7 mouse cellular contexts compared by ENCODE assay signal in the genomic region with DNA sequence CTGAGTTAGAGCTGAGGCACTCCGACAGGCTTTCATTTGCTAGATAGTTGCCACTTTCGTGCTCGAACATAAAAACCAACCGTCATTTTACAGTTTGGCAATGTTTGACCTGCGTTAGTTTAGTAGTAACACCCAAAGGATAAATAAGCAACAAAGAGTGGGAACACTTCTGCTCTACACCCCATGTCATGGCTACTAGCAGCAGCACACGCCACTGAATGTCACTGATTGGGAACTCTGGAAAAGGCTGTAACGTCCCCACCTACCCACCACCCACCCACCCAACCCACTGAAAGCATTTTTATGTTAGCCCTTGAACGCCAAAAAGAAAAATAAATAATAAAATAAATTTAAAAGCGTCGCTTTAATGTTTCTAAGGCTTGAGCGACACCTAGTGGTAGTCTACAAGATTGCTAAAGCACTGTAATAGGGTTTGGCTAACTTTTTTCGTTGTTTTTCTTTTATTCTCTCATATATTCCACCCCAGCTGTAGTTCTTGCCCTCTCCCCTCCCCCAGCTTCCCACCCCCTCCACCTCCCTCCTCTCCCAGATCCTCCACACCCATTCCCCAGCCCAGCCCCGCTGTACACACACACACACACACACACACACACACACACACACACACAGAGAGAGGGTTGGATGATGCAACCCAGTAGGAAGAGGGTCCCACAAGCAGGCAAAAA.
DNase-seq lines count a peak whose midpoint lies in the region; ATAC-seq lines count a peak whose summit lies in the region.

No protein-coding gene starts in this region.

- peak overlapping the region; percentile 23 for H3K4me3 ChIP-seq in lung, embryonic 15.5 days
- H3K4me3 ChIP-seq in embryonic facial prominence, embryonic 12.5 days: no peak overlapping the region
- H3K4me3 ChIP-seq in midbrain, embryonic 14.5 days (replicated peaks; ENCODE audit: low read depth, low read length): no peak overlapping the region

- H3K27ac ChIP-seq in lung, embryonic 15.5 days: no peak overlapping the region
- H3K27ac ChIP-seq in embryonic facial prominence, embryonic 12.5 days: no peak overlapping the region
- no peak overlapping the region for H3K27ac ChIP-seq in midbrain, embryonic 14.5 days (replicated peaks; ENCODE audit: low read depth, low read length)

- WGBS in lung, embryonic 15.5 days: 19% methylated on average over 13 of the region's 13 CpGs
- WGBS in embryonic facial prominence, embryonic 12.5 days: 25% methylated on average over 13 of the region's 13 CpGs
- WGBS in midbrain, embryonic 14.5 days: 29% methylated on average over 12 of the region's 13 CpGs

- no peaks in the 10 kb centered on the region for H3K36me3 ChIP-seq in lung, embryonic 15.5 days
- H3K36me3 ChIP-seq in embryonic facial prominence, embryonic 12.5 days: no peaks in the 10 kb centered on the region
- no peaks in the 10 kb centered on the region for H3K36me3 ChIP-seq in midbrain, embryonic 14.5 days (ENCODE audit: control insufficient read depth, insufficient read depth, low read length)

- H3K9me3 ChIP-seq in lung, embryonic 15.5 days: no peaks in the 10 kb centered on the region
- no peaks in the 10 kb centered on the region for H3K9me3 ChIP-seq in embryonic facial prominence, embryonic 12.5 days
- no peaks in the 10 kb centered on the region for H3K9me3 ChIP-seq in midbrain, embryonic 14.5 days (ENCODE audit: control insufficient read depth, low read length)

- 0 out of 2 replicates have a peak, but pooled peaks have one; percentile 20 for ATAC-seq in lung, embryonic 15.5 days (ENCODE audit: borderline replicate concordance, extremely low read depth, low FRiP score, low TSS enrichment)
- no peak for ATAC-seq in embryonic facial prominence, embryonic 12.5 days (ENCODE audit: insufficient number of reproducible peaks, insufficient read depth, low FRiP score, low TSS enrichment)
- ATAC-seq in midbrain, embryonic 14.5 days (ENCODE audit: low FRiP score, low TSS enrichment): no peak; the same call in 1 of the 2 replicates

- peaks cover 19% of the 10 kb centered on the region for H3K4me1 ChIP-seq in lung, embryonic 15.5 days
- no peaks in the 10 kb centered on the region for H3K4me1 ChIP-seq in embryonic facial prominence, embryonic 12.5 days
- H3K4me1 ChIP-seq in midbrain, embryonic 14.5 days (ENCODE audit: control insufficient read depth, insufficient read depth, low read length): no peaks in the 10 kb centered on the region

- peak overlapping the region; percentile 61 for H3K4me2 ChIP-seq in lung, embryonic 15.5 days
- peak overlapping the region; percentile 37 for H3K4me2 ChIP-seq in embryonic facial prominence, embryonic 12.5 days (replicated peaks)
- H3K4me2 ChIP-seq in midbrain, embryonic 14.5 days (ENCODE audit: low read length): peak overlapping the region; percentile 31

- DNase-seq in lung, postnatal 25 days (ENCODE audit: low spot score): no peak
- peak; percentile 75 for DNase-seq in induced T-regulatory cell, adult 2 months (ENCODE audit: low read depth)
- peak; percentile 84 for DNase-seq in midbrain, embryonic 14.5 days
- DNase-seq in spleen, postnatal 14 days (ENCODE audit: low spot score in 2 of 2): no peak
- no peak for DNase-seq in testis, postnatal 10 days (ENCODE audit: low spot score)

- H3K27me3 ChIP-seq in lung, embryonic 15.5 days: no peaks in the 10 kb centered on the region
- peaks cover 10% of the 10 kb centered on the region; the same call in 1 of the 2 replicates for H3K27me3 ChIP-seq in embryonic facial prominence, embryonic 12.5 days
- H3K27me3 ChIP-seq in midbrain, embryonic 14.5 days (ENCODE audit: control insufficient read depth, insufficient read depth, low read length): no peaks in the 10 kb centered on the region

- no peak overlapping the region for H3K9ac ChIP-seq in lung, embryonic 15.5 days
- no peak overlapping the region for H3K9ac ChIP-seq in embryonic facial prominence, embryonic 12.5 days
- H3K9ac ChIP-seq in midbrain, embryonic 14.5 days (replicated peaks; ENCODE audit: low read length): no peak overlapping the region

Comparison
In these comparisons a context has a peak if more than half of its experiments do, and no peak if none do; other contexts are left out.
1. DNase-seq: peak in induced T-regulatory cell, adult 2 months (single experiment) and midbrain, embryonic 14.5 days (single experiment); none in lung, postnatal 25 days (single experiment), spleen, postnatal 14 days (0 of 2) and testis, postnatal 10 days (single experiment).
2. Peak in every context shown above with its lines, with median percentiles within 50 percentile points of each other: H3K4me2 ChIP-seq.